Mouse (Mus musculus) limb, embryonic 12.5 days (tissue): ENCODE measurements around the gene Fndc5. TPM values are rescaled to one million over a fixed set of nuclear protein-coding genes. Genes with fewer than 3 reads are reported as not detected.

Source experiments
- ATAC-seq: fragments of 200-750 bp; cut with Nextera tagmentation; 2 replicates; pipeline ENCODE4 v1.8.0; 2017; ENCODE audit warnings: low read depth, moderate TSS enrichment; ENCODE audit not compliant: insufficient number of reproducible peaks, insufficient read depth, low FRiP score, low TSS enrichment
- H3K27ac ChIP-seq: fragments of 300-500 bp; sonication (generic); 2 replicates; pipeline ENCODE4 v1.5.1; 2016; ENCODE audit warnings: mild to moderate bottlenecking, moderate library complexity
- H3K27me3 ChIP-seq: fragments of 300-500 bp; sonication (generic); 2 replicates; pipeline ENCODE4 v1.6.1; 2016; ENCODE audit warnings: mild to moderate bottlenecking, moderate library complexity
- H3K36me3 ChIP-seq: fragments of 300-500 bp; sonication (generic); 2 replicates; pipeline ENCODE4 v1.6.1; 2016; ENCODE audit warnings: mild to moderate bottlenecking, moderate library complexity
- H3K4me1 ChIP-seq: fragments of 300-500 bp; sonication (generic); replicated peaks from 2 replicates; pipeline ENCODE4 v1.6.1; 2016
- H3K4me2 ChIP-seq: fragments of 300-500 bp; sonication (generic); 2 replicates; pipeline ENCODE4 v1.6.1; 2016; ENCODE audit warnings: mild to moderate bottlenecking, moderate library complexity
- H3K4me3 ChIP-seq: fragments of 300-500 bp; sonication (generic); replicated peaks from 2 replicates; pipeline ENCODE4 v1.5.1; 2016; ENCODE audit warnings: mild to moderate bottlenecking
- H3K9ac ChIP-seq: fragments of 300-500 bp; sonication (generic); replicated peaks from 2 replicates; pipeline ENCODE4 v1.6.1; 2016; ENCODE audit warnings: mild to moderate bottlenecking, moderate library complexity
- H3K9me3 ChIP-seq: fragments of 300-500 bp; sonication (generic); 2 replicates; pipeline ENCODE4 v1.6.1; 2016; ENCODE audit warnings: mild to moderate bottlenecking, moderate library complexity
- WGBS: fragments of 180-500 bp; shearing (Covaris S2); methylation state at CpG from one replicate; pipeline ENCODE4 v1.1.7; 2016; 5-methylcytosine and 5-hydroxymethylcytosine counted together
- polyA plus RNA-seq: library from polyadenylated mRNA; unstranded; fragments of >200 nt; fragmentation: Nextera tagmentation; extraction: Ambion mirVana; gene quantifications from 2 replicates; pipeline ENCODE4 v1.2.1, GENCODE M21; 2016

Gene Fndc5
- polyA plus RNA-seq, 1 experiment from 2014 or later, result 11.6 TPM

DNA sequence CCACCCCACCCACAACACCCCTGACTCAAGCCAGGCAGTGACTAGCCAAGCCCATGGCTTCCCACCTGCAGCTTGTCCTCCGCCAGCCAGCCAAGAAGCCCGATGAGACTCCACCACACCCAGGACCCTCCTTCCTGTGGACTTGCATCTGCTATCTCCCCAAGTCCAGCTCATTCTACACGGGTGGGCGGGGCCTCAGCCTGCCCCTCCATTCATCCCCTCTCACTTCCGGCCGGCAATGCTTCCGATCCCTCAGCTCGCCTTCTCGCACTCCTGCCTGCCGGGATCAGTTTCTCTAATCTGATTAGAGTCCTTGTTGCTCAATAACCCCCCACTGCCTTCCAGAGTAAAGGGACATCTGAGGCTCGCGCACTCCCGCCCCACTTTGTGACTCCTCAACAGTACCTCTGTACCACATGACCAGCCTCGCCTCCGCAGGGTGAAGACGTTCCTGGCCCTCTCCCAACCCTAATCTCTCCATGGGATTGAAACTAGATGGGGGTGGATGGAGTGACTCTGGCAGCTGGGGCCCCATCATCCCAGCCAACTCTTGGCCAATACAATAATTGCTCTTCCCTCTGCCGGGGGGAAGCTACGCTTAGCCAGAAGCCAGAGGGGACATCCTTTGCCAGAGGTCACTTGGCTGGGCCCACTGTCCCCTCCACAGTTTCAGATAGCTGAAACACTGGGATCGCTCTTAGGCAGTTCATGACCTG lies 10.9 kb upstream of the Fndc5 start:
- Histone ChIP-seq H3K4me2 (peak overlapping the region; percentile 33), H3K36me3 (no peaks in the 10 kb centered on the region), H3K4me1 (peaks cover 44% of the 10 kb centered on the region), H3K9me3 (no peaks in the 10 kb centered on the region), H3K9ac (no peak overlapping the region), H3K4me3 (0 out of 2 replicates have a peak overlapping the region, but pooled peaks have one; percentile 5), H3K27me3 (peaks cover 59% of the 10 kb centered on the region), H3K27ac (no peak overlapping the region)
- no peak for ATAC-seq
- WGBS, result 20% methylated on average over 19 of the region's 19 CpGs

DNA sequence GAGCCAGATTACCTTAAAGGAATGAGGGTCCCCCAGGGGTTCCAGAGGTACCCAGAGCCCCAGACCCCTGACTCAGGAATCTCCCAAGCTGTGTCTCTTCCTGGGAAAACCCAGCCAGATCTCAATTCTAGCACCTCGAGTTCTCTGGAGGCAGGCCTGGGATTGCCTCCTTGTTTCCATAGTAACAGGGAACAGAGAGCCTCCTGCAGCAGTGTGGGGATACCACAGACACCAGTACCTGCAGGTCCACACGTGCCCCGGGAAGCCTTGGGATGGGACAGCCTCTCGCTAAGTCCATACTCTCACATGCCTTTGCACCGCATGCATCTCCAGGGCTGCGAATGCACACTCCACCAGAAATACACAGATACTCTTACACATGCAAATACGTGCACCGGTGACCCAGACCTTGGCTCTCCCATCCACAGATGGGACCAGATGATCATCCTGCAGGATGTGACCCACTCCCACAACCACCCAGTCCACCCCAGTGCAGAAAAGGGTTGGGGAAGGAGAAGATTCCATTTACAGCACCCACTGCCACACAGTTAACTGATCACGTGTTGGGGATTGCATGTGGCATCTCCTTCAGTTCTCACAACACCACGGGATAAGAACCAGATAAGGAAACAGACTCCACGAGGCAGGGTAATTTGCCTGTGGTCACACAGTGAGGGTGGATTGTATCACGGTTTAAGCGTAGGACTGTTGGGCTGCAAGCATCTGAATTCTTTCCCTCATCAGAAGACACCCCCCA lies 8.0 kb upstream of the Fndc5 start:
- Histone ChIP-seq H3K27ac (peak overlapping the region; percentile 50; the same call in 1 of the 2 replicates), H3K36me3 (no peaks in the 10 kb centered on the region), H3K9me3 (no peaks in the 10 kb centered on the region), H3K4me3 (no peak overlapping the region), H3K4me1 (peaks cover 39% of the 10 kb centered on the region), H3K4me2 (no peak overlapping the region), H3K9ac (no peak overlapping the region; the same call in 1 of the 2 replicates), H3K27me3 (peaks cover 30% of the 10 kb centered on the region)
- ATAC-seq, result no peak
- 64% methylated on average over 13 of the region's 13 CpGs for WGBS

GRCm38 (mm10) chr4:129129387-129129786 lies 7.4 kb upstream of the Fndc5 start:
- WGBS, result 44% methylated on average over 9 of the region's 9 CpGs
- no peak overlapping the region for H3K4me3 ChIP-seq
- no peak overlapping the region for H3K4me2 ChIP-seq
- H3K27ac ChIP-seq, result no peak overlapping the region; the same call in 1 of the 2 replicates
- no peak for ATAC-seq
- no peaks in the 10 kb centered on the region for H3K9me3 ChIP-seq
- H3K27me3 ChIP-seq, result peaks cover 24% of the 10 kb centered on the region
- no peaks in the 10 kb centered on the region for H3K36me3 ChIP-seq
- H3K9ac ChIP-seq, result no peak overlapping the region
- peaks cover 39% of the 10 kb centered on the region for H3K4me1 ChIP-seq

DNA sequence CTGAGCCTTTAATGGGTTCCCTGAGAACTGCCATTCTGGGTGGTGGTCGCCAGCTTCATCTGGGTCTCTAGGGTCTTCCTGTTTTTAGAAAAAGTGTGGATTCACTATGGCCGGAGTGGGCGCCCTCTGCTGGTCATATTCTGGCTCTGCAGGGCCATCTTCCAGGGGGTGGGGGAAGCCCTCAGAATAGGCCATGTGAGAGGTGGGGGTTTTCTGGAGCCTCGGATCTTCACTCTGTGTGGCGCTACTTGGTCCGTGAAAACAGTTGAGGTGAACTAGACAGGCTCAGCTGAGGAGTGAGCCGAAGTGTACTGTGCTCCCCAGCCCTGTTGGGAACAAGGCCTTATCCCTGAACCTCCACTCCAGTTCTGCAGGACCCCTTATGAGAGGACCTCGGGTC lies 6.7 kb upstream of the Fndc5 start:
- H3K4me2 ChIP-seq, result peak overlapping the region; percentile 53
- 5% methylated on average over 8 of the region's 8 CpGs for WGBS
- no peaks in the 10 kb centered on the region for H3K36me3 ChIP-seq
- peaks cover 20% of the 10 kb centered on the region for H3K27me3 ChIP-seq
- no peak overlapping the region for H3K9ac ChIP-seq
- H3K27ac ChIP-seq, result peak overlapping the region; percentile 74
- no peaks in the 10 kb centered on the region for H3K9me3 ChIP-seq
- peak overlapping the region; percentile 35 for H3K4me3 ChIP-seq
- ATAC-seq, result peak; percentile 32; the same call in 1 of the 2 replicates
- peaks cover 41% of the 10 kb centered on the region for H3K4me1 ChIP-seq

GRCm38 (mm10) chr4:129130755-129131303 lies 6.0 kb upstream of the Fndc5 start:
- peak; percentile 41 for ATAC-seq
- H3K4me3 ChIP-seq, result peak overlapping the region; percentile 35
- peak overlapping the region; percentile 53 for H3K4me2 ChIP-seq
- peak overlapping the region; percentile 28; the same call in 1 of the 2 replicates for H3K9ac ChIP-seq
- no peaks in the 10 kb centered on the region for H3K9me3 ChIP-seq
- 3% methylated on average over 17 of the region's 17 CpGs for WGBS
- H3K27ac ChIP-seq, result peak overlapping the region; percentile 74
- peaks cover 37% of the 10 kb centered on the region for H3K4me1 ChIP-seq
- H3K27me3 ChIP-seq, result peaks cover 20% of the 10 kb centered on the region
- H3K36me3 ChIP-seq, result no peaks in the 10 kb centered on the region

GRCm38 (mm10) chr4:129134799-129135585 lies 1.8 kb upstream of the Fndc5 start:
- H3K4me3 ChIP-seq, result 0 out of 2 replicates have a peak overlapping the region, but pooled peaks have one; percentile 7
- no peaks in the 10 kb centered on the region for H3K9me3 ChIP-seq
- WGBS, result 8% methylated on average over 15 of the region's 15 CpGs
- no peak overlapping the region for H3K27ac ChIP-seq
- ATAC-seq, result no peak
- no peak overlapping the region for H3K9ac ChIP-seq
- H3K4me1 ChIP-seq, result peaks cover 35% of the 10 kb centered on the region
- peaks cover 5% of the 10 kb centered on the region; the same call in 1 of the 2 replicates for H3K36me3 ChIP-seq
- peak overlapping the region; percentile 45 for H3K4me2 ChIP-seq
- peaks cover 43% of the 10 kb centered on the region for H3K27me3 ChIP-seq

- peaks cover 43% of the 10 kb centered on the region for H3K27me3 ChIP-seq
- H3K9ac ChIP-seq, result no peak overlapping the region
- no peak for ATAC-seq
- peaks cover 28% of the 10 kb centered on the region for H3K4me1 ChIP-seq
- H3K9me3 ChIP-seq, result no peaks in the 10 kb centered on the region
- 0 out of 2 replicates have a peak overlapping the region, but pooled peaks have one; percentile 7 for H3K4me3 ChIP-seq
- H3K36me3 ChIP-seq, result peaks cover 7% of the 10 kb centered on the region; the same call in 1 of the 2 replicates
- peak overlapping the region; percentile 88; the same call in 1 of the 2 replicates for H3K4me2 ChIP-seq
- H3K27ac ChIP-seq, result no peak overlapping the region
- 37% methylated on average over 2 of the region's 2 CpGs for WGBS
Observed at GRCm38 (mm10) chr4:129135637-129136036, 1.2 kb upstream of the Fndc5 start.

DNA sequence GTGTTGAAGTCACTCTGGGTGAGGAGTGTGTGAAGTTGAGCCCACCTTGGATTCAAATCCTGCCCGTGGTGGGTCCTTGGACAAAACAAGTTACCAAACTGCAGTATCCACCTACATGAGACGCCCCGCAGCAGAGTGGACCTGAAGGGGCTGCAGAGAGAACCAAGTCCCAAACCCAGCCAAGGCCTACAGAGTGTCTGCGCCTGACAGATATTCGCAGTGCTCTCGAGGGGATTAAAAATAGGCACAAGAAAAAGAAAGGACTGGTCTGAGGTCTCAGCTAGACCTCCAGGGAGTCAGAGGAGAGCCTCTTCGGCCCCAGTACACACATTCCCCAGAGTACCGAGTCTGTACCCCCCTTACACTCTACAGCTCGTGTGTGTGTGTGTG lies 615 bp upstream of the Fndc5 start:
- Histone ChIP-seq H3K9ac (peak overlapping the region; percentile 81), H3K27ac (no peak overlapping the region)

GRCm38 (mm10) chr4:129137392-129138321 lies 858 bp downstream of the Fndc5 start:
- peak overlapping the region; percentile 63 for H3K4me3 ChIP-seq
- peaks cover 23% of the 10 kb centered on the region for H3K4me1 ChIP-seq
- ATAC-seq, result no peak
- peak overlapping the region; percentile 88 for H3K4me2 ChIP-seq
- H3K36me3 ChIP-seq, result peaks cover 10% of the 10 kb centered on the region; the same call in 1 of the 2 replicates
- peak overlapping the region; percentile 81; the same call in 1 of the 2 replicates for H3K9ac ChIP-seq
- H3K9me3 ChIP-seq, result no peaks in the 10 kb centered on the region
- WGBS, result 43% methylated on average over 14 of the region's 14 CpGs
- peaks cover 43% of the 10 kb centered on the region for H3K27me3 ChIP-seq
- H3K27ac ChIP-seq, result 0 out of 2 replicates have a peak overlapping the region, but pooled peaks have one; percentile 17

More for the DNA sequence above, 615 bp upstream of the Fndc5 start:
- Histone ChIP-seq H3K9me3 (no peaks in the 10 kb centered on the region), H3K36me3 (peaks cover 7% of the 10 kb centered on the region; the same call in 1 of the 2 replicates), H3K27me3 (peaks cover 43% of the 10 kb centered on the region), H3K4me2 (peak overlapping the region; percentile 88), H3K4me3 (peak overlapping the region; percentile 63), H3K4me1 (peaks cover 26% of the 10 kb centered on the region)
- no peak for ATAC-seq
- WGBS, result 38% methylated on average over 9 of the region's 9 CpGs

GRCm38 (mm10) chr4:129139642-129140041 lies 2.8 kb downstream of the Fndc5 start:
- 81% methylated on average over 5 of the region's 5 CpGs for WGBS
- peaks cover 22% of the 10 kb centered on the region; the same call in 1 of the 2 replicates for H3K36me3 ChIP-seq
- ATAC-seq, result no peak
- peaks cover 20% of the 10 kb centered on the region for H3K4me1 ChIP-seq
- peaks cover 43% of the 10 kb centered on the region for H3K27me3 ChIP-seq
- H3K9ac ChIP-seq, result no peak overlapping the region
- H3K4me3 ChIP-seq, result no peak overlapping the region
- no peak overlapping the region for H3K27ac ChIP-seq
- no peaks in the 10 kb centered on the region for H3K9me3 ChIP-seq
- no peak overlapping the region for H3K4me2 ChIP-seq
